Mouse (Mus musculus) small intestine, adult 2 months (tissue): ENCODE results near the gene Tek.

ENCODE experiments used
- CTCF ChIP-seq: fragments of 200-500 bp; IDR thresholded peaks from 2 replicates; pipeline ENCODE4 v1.5.1; 2012; ENCODE audit warnings: low read depth, mild to moderate bottlenecking, control low read depth, inconsistent platforms, low read length, moderate library complexity, mixed read lengths; ENCODE audit not compliant: insufficient replicate concordance, insufficient read length; ENCODE audit errors: extremely low read depth
- POLR2A ChIP-seq: fragments of 200-500 bp; IDR thresholded peaks from 2 replicates; pipeline ENCODE4 v1.6.1; 2012; ENCODE audit warnings: low read depth, mild to moderate bottlenecking, control low read depth, inconsistent platforms, low read length, moderate library complexity

GRCm38 (mm10) chr4:94715166-94715565, 23.9 kb upstream of the Tek start:
- TF ChIP-seq CTCF: no peak
- no peak for TF ChIP-seq POLR2A
